Mouse (Mus musculus) brain, embryonic 14.5 days (tissue): ENCODE data around the gene Gm21987.

Experiments
- CTCF ChIP-seq: fragments of 200-500 bp; IDR thresholded peaks from 2 replicates; pipeline ENCODE4 v1.5.1; 2012; ENCODE audit warnings: inconsistent platforms, mild to moderate bottlenecking, moderate library complexity, borderline replicate concordance; ENCODE audit not compliant: insufficient read depth, insufficient read length; ENCODE audit errors: extremely low read depth
- POLR2A ChIP-seq: fragments of 200-500 bp; IDR thresholded peaks from 2 replicates; pipeline ENCODE4 v1.6.1; 2012; ENCODE audit warnings: mild to moderate bottlenecking, inconsistent platforms, borderline replicate concordance; ENCODE audit not compliant: poor library complexity, insufficient read depth, insufficient read length, severe bottlenecking; ENCODE audit errors: extremely low read depth

- TF ChIP-seq CTCF (no peak), POLR2A (no peak)
Measured at GRCm38 (mm10) chr16:38369000-38369399, 22.2 kb downstream of the Gm21987 start.
